In genomic region chr11:92041695-92042094, GRCm38 (mm10) we compare ENCODE assay signal across 11 mouse cellular contexts.
DNase-seq lines count a peak whose midpoint lies in the region; TF ChIP-seq lines count a peak whose summit lies in the region.
"Had no signal": no experiment of that assay in that cellular context is flagged by ENCODE, and none has a peak within 500 bp of the region (broad histone marks: within the 10 kb centered on the region; RNA-seq: fewer than 3 reads in every experiment).

No protein-coding gene starts in this region.

- no peak overlapping the region for H3K9ac ChIP-seq in ES-E14 (ENCODE audit: insufficient read depth, low read depth, low read length, poor library complexity, severe bottlenecking)
- H3K9ac ChIP-seq: heart, embryonic 12.5 days had no signal

- DNase-seq in adrenal gland, adult 2 months, result peak; percentile 26
- DNase-seq in adrenal gland, adult 8-10 months, result no peak
- DNase-seq in kidney, postnatal 4 days, result peak; percentile 5 to 6
- DNase-seq in kidney, adult 18-20 months, result no peak
- peak; percentile 26 for DNase-seq in ES-E14 (ENCODE audit: low read depth, low spot score)
- peak; percentile 12 for DNase-seq in embryo, embryonic 10 days (ENCODE audit: low spot score)
- no peak for DNase-seq in thymus, postnatal 14 days
- DNase-seq in urinary bladder, postnatal 14 days (ENCODE audit: low spot score), result no peak
- DNase-seq: cerebellum, adult 11 months; layer of hippocampus, postnatal 36 days had no signal

- no peak overlapping the region for H3K27ac ChIP-seq in ES-E14 (ENCODE audit: insufficient read depth, low read depth, low read length, poor library complexity, severe bottlenecking)

- in situ Hi-C loops in ES-E14 (cut with MboI; ENCODE audit: low sequenced_read_pairs in 2 of 2, unreplicated experiment in 2 of 2), result no loop called here

- H3K36me3 ChIP-seq in ES-E14 (ENCODE audit: control insufficient read depth, insufficient read depth, low read length, poor library complexity, severe bottlenecking), result no peaks in the 10 kb centered on the region
- H3K36me3 ChIP-seq: heart, embryonic 12.5 days had no signal

- H3K9me3 ChIP-seq in ES-E14 (ENCODE audit: control insufficient read depth, insufficient read depth, low read depth, low read length), result no peaks in the 10 kb centered on the region
- H3K9me3 ChIP-seq: heart, embryonic 12.5 days had no signal

- H3K4me1 ChIP-seq in ES-E14 (ENCODE audit: control insufficient read depth in 2 of 2, insufficient read depth in 2 of 2, low read length in 2 of 2, poor library complexity in 1 of 2), result no peaks in the 10 kb centered on the region
- H3K4me1 ChIP-seq: heart, embryonic 12.5 days had no signal

- H3K4me3 ChIP-seq in ES-E14 (ENCODE audit: insufficient read depth in 1 of 2, low read depth in 1 of 2, low read length in 2 of 2, poor library complexity in 1 of 2, severe bottlenecking in 1 of 2), result no peak overlapping the region
- H3K4me3 ChIP-seq: heart, embryonic 12.5 days had no signal

TF ChIP-seq in ES-E14, 5 proteins besides CTCF, POLR2A, EP300 and RAD21:
- no peak for TF ChIP-seq ZC3H11A (IDR thresholded peaks at IDR 0.05; ENCODE audit: borderline replicate concordance, low read depth, low read length)
- no peak for TF ChIP-seq MAFK (IDR thresholded peaks at IDR 0.05; ENCODE audit: insufficient read depth, low read depth, low read length)
- no peak for TF ChIP-seq CHD2 (IDR thresholded peaks at IDR 0.05; ENCODE audit: low read depth, low read length)
- no peak for TF ChIP-seq HCFC1 (IDR thresholded peaks at IDR 0.05; ENCODE audit: borderline replicate concordance, insufficient read depth, low read length)
- no peak for TF ChIP-seq ZNF384 (IDR thresholded peaks at IDR 0.05; ENCODE audit: low read depth, low read length)

Comparison
In these comparisons a context has a peak if more than half of its experiments do, and no peak if none do; other contexts are left out.
1. DNase-seq: peak in adrenal gland, adult 2 months (single experiment), kidney, postnatal 4 days (2 of 2), ES-E14 (single experiment) and embryo, embryonic 10 days (single experiment); none in adrenal gland, adult 8-10 months (single experiment), kidney, adult 18-20 months (single experiment), thymus, postnatal 14 days (single experiment) and urinary bladder, postnatal 14 days (single experiment).